Mouse (Mus musculus): ENCODE results near the gene Pla2g2f. TPM values are rescaled to one million over a fixed set of nuclear protein-coding genes. Genes with fewer than 3 reads are reported as not detected.

Gene Pla2g2f
- polyA plus RNA-seq, 1 experiment from 2014 or later, result 2.7 TPM

DNA sequence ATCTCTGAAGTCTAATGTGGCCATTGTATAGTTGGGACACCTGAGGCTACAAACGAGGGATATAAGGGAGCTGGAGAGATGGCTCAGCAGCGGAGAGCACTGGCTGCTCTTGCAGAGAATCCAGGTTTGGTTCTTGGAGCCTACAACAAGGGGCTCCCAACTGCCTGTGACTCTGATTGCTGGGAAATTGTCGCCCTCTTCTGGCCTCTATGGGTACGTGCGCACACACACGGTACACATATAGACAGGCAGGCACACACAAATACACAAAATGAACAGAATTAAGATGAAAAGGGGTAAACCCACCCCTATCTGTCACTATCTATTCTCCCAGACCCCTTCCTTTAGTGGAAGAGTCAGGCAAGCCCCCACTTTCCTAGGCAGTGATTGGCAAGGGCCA is 4.8 kb downstream of the Pla2g2f start:
- no peak for ATAC-seq

DNA sequence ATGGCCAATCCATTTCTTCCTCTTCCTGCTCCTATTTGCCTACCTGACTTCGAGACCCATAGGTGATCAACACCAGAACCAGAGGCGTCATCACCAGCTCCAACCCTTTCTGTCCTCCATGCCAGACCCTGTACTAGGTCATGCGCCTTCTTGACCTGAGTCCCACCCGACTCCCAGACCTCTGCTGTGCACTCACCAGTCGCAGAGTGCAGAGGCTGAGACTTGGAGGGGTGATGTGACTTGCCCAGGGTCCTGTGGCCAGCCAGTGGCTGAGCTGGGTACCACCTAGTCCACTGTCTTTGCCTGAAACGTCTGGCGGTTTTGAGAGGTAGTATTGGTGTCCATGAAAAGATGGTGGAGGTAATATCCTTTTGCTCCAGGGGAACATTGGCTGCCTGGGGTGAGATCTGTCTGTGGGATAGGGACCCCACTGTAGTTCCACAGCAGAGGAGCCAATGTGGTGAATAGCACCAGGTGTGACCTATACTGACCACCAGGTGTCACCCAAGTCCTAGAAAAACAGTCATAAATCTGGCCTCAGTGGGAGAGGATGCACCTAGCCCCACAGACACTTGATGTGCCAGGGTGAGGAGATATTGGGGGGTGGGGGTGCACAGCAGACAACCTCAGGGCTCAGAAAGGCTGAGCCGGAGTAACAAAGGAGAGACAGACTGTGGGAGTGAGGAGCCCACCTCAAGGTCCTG is 8.9 kb downstream of the Pla2g2f start:
- Histone ChIP-seq H3K4me1 (ENCODE audit: control insufficient read depth, insufficient read depth, low read length) (peaks cover 2% of the 10 kb centered on the region; the same call in 1 of the 2 replicates), H3K27me3 (replicated peaks; ENCODE audit: control insufficient read depth, insufficient read depth, low read length) (no peaks in the 10 kb centered on the region), H3K9ac (ENCODE audit: low read depth, low read length) (no peak overlapping the region), H3K36me3 (ENCODE audit: control insufficient read depth, insufficient read depth, low read length) (no peaks in the 10 kb centered on the region), H3K27ac (ENCODE audit: low read length) (no peak overlapping the region), H3K4me3 (ENCODE audit: low read length) (no peak overlapping the region), H3K4me2 (ENCODE audit: low read depth, low read length) (no peak overlapping the region), H3K9me3 (ENCODE audit: control insufficient read depth, low read length) (no peaks in the 10 kb centered on the region)
- 47% methylated on average over 8 of the region's 8 CpGs for WGBS
- ATAC-seq, result 0 out of 2 replicates have a peak, but pooled peaks have one; percentile 36

More for the DNA sequence above, 4.8 kb downstream of the Pla2g2f start:
- H3K4me2 ChIP-seq (ENCODE audit: low read depth, low read length), result no peak overlapping the region
- 91% methylated on average over 6 of the region's 6 CpGs for WGBS
- H3K36me3 ChIP-seq (ENCODE audit: control insufficient read depth, insufficient read depth, low read length), result no peaks in the 10 kb centered on the region
- H3K9me3 ChIP-seq (ENCODE audit: control insufficient read depth, low read length), result no peaks in the 10 kb centered on the region
- no peaks in the 10 kb centered on the region for H3K27me3 ChIP-seq (replicated peaks; ENCODE audit: control insufficient read depth, insufficient read depth, low read length)
- H3K9ac ChIP-seq (ENCODE audit: low read depth, low read length), result no peak overlapping the region
- H3K4me1 ChIP-seq (ENCODE audit: control insufficient read depth, insufficient read depth, low read length), result no peaks in the 10 kb centered on the region; the same call in 1 of the 2 replicates
- no peak overlapping the region for H3K27ac ChIP-seq (ENCODE audit: low read length)
- no peak overlapping the region for H3K4me3 ChIP-seq (ENCODE audit: low read length)

DNA sequence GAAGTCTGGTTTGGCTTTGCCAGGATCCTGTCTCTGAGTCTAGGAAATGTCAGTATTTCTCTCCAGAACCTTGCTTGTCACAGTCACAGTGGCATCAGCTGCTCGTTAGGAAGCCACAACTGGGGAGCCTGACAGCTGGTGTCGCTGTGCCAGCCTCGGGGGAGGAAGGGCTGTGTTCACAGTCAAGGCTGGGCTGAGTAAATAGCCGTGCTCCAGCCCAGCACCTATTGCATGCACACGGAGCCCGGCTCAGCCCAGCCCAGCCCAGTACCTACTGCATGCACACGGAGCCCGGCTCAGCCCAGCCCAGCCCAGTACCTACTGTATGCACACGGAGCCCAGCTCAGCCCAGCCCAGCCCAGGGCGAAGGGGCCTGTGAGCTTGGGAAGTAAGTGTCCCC is 9.6 kb downstream of the Pla2g2f start:
- Histone ChIP-seq H3K9ac (ENCODE audit: low read depth, low read length) (0 out of 2 replicates have a peak overlapping the region, but pooled peaks have one; percentile 3), H3K4me2 (ENCODE audit: low read depth, low read length) (no peak overlapping the region), H3K27me3 (replicated peaks; ENCODE audit: control insufficient read depth, insufficient read depth, low read length) (no peaks in the 10 kb centered on the region), H3K4me3 (ENCODE audit: low read length) (no peak overlapping the region), H3K4me1 (ENCODE audit: control insufficient read depth, insufficient read depth, low read length) (peaks cover 2% of the 10 kb centered on the region; the same call in 1 of the 2 replicates), H3K9me3 (ENCODE audit: control insufficient read depth, low read length) (no peaks in the 10 kb centered on the region), H3K36me3 (ENCODE audit: control insufficient read depth, insufficient read depth, low read length) (no peaks in the 10 kb centered on the region), H3K27ac (ENCODE audit: low read length) (no peak overlapping the region)
- ATAC-seq, result peak; percentile 62
- 50% methylated on average over 10 of the region's 10 CpGs for WGBS

DNA sequence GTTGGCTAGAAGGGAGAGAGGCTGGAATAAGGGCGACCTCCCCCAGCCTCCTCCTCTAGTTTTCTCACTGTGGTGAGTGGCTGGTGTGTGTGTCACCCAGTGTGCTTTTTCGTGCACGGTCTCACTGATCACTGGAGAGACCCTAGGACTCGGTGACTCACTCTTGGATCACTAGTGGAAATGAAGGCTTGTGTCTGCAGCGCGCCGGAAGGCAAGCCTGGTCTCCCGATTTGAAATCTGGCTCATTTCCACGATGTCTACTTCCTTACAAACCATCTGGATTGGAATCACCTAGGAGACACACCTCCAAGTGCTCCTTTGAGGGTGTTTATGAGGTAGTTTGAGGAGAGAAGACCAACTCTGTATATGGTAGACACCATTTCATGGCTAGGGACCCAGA is 10.6 kb downstream of the Pla2g2f start:
- Histone ChIP-seq H3K27me3 (replicated peaks; ENCODE audit: control insufficient read depth, insufficient read depth, low read length) (no peaks in the 10 kb centered on the region), H3K27ac (ENCODE audit: low read length) (no peak overlapping the region), H3K36me3 (ENCODE audit: control insufficient read depth, insufficient read depth, low read length) (no peaks in the 10 kb centered on the region), H3K9ac (ENCODE audit: low read depth, low read length) (no peak overlapping the region), H3K9me3 (ENCODE audit: control insufficient read depth, low read length) (no peaks in the 10 kb centered on the region), H3K4me1 (ENCODE audit: control insufficient read depth, insufficient read depth, low read length) (peaks cover 2% of the 10 kb centered on the region; the same call in 1 of the 2 replicates), H3K4me3 (ENCODE audit: low read length) (no peak overlapping the region), H3K4me2 (ENCODE audit: low read depth, low read length) (no peak overlapping the region)
- 89% methylated on average over 9 of the region's 9 CpGs for WGBS
- no peak for ATAC-seq

DNA sequence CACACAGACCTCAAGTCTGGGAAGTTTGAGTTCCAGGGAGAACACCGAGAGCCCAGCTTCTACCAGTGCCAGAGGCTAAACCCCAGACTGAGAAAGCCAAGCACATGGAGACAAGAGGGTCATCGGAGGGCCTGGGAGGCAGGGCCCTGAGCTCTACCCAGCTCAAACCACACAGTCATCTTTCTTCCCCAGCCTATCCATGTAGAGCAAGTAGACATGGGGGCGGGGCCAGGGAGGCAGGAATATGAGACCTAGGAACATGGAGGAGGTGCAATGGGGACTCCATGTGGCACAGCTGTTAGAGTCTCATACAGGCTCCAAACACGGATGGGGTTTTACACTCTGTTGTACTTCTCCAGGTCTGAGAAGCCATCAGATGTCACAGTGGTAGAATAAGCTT is 11.5 kb downstream of the Pla2g2f start:
- H3K4me1 ChIP-seq (ENCODE audit: control insufficient read depth, insufficient read depth, low read length), result peaks cover 2% of the 10 kb centered on the region; the same call in 1 of the 2 replicates
- H3K27ac ChIP-seq (ENCODE audit: low read length), result no peak overlapping the region
- no peak overlapping the region for H3K4me2 ChIP-seq (ENCODE audit: low read depth, low read length)
- H3K9ac ChIP-seq (ENCODE audit: low read depth, low read length), result no peak overlapping the region
- H3K9me3 ChIP-seq (ENCODE audit: control insufficient read depth, low read length), result no peaks in the 10 kb centered on the region
- no peak for ATAC-seq
- WGBS, result 55% methylated on average over 4 of the region's 4 CpGs
- H3K36me3 ChIP-seq (ENCODE audit: control insufficient read depth, insufficient read depth, low read length), result no peaks in the 10 kb centered on the region
- H3K4me3 ChIP-seq (ENCODE audit: low read length), result no peak overlapping the region
- no peaks in the 10 kb centered on the region for H3K27me3 ChIP-seq (replicated peaks; ENCODE audit: control insufficient read depth, insufficient read depth, low read length)

DNA sequence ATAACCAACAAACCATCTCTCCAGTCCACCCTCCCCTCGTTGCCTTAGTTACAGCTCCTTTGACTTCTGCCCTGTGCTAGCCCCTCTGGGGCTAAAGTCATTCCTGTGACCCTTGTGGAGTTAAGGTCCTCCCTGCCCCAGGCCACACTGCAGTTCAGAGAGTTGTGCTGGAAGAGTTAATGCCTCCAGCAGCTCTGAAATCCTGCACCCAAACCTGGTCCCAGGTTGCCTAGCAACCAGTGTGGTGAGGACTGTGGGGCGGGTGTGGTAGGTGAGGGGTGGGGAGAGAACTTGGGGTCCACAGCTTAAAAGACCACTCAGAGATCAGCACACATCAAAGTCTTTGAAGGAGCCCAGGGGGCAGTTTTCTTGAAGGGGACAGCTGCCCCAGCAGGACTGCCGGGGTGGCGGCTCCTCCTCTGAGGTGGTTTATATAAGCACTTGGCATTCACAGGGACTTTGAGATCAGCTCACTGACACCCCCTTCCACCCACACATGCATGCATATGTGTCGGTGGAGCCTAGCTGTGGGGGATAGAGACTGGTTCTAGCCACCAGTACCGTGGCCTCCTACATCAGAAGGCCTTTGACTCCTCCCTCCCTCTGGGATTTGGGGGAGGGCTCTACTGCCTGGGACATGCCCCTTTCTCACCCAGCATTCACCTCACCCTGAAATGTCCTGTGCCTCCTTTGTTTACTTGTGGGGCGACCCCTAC is 18.1 kb downstream of the Pla2g2f start:
- ATAC-seq, result no peak

DNA sequence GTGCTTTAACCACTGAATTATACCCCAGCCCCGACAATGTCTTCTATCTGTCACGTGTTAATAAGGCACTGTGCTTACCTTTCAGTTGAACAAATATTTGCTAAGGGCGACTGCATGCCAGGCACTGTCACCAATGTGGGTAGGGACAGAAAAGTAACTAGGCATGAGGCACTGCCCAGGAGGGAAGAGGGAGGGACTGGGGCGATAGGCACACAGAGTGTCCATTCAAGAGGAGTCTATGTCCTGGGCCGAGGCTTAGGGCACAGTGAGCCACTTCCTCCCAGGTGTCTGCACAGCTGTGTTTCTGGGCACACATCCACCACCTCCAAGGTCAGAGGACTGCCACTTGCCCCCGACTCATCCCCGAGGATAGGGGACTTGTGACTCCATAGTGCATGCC is 20.4 kb downstream of the Pla2g2f start, which contains the start of gene Ubxn10:
TSS of gene Ubxn10 (minus strand) at position 137 of the 400 bp plus-strand sequence.
- peak; percentile 84 for ATAC-seq
- H3K9ac ChIP-seq (ENCODE audit: low read depth, low read length), result no peak within 1 kb of the TSS; the same call in 1 of the 2 replicates
- H3K27ac ChIP-seq (ENCODE audit: low read length), result peak within 1 kb of the TSS; percentile 61

More for the DNA sequence above, 18.1 kb downstream of the Pla2g2f start:
- Histone ChIP-seq H3K9me3 (ENCODE audit: control insufficient read depth, low read length) (no peaks in the 10 kb centered on the region), H3K4me1 (ENCODE audit: control insufficient read depth, insufficient read depth, low read length) (peaks cover 9% of the 10 kb centered on the region), H3K27ac (ENCODE audit: low read length) (no peak overlapping the region), H3K4me3 (ENCODE audit: low read length) (no peak overlapping the region), H3K27me3 (replicated peaks; ENCODE audit: control insufficient read depth, insufficient read depth, low read length) (no peaks in the 10 kb centered on the region), H3K9ac (ENCODE audit: low read depth, low read length) (no peak overlapping the region), H3K4me2 (ENCODE audit: low read depth, low read length) (no peak overlapping the region), H3K36me3 (ENCODE audit: control insufficient read depth, insufficient read depth, low read length) (no peaks in the 10 kb centered on the region)
- 24% methylated on average over 7 of the region's 7 CpGs for WGBS

DNA sequence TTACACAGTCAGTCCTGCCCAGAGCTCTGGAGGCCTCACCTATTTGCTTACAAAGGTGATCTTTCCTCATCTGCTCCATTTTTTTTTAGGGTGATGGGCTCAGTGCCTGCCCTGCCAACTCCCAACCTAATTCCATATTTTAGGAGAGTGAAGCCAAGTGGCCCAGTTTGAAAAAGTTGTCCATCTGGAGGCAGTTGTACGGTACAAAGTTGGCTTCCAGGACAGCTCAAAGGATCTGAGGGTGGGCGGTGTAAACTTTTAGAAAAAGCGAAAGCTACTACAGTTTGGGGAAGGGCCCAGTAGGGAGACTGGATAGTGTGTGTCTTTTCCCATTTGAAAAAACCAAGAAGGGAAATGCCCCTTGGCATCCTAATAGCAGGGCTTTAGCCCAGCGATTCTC is 22.6 kb downstream of the Pla2g2f start:
- Histone ChIP-seq H3K9ac (ENCODE audit: low read depth, low read length) (no peak overlapping the region), H3K36me3 (ENCODE audit: control insufficient read depth, insufficient read depth, low read length) (no peaks in the 10 kb centered on the region), H3K9me3 (ENCODE audit: control insufficient read depth, low read length) (no peaks in the 10 kb centered on the region), H3K27ac (ENCODE audit: low read length) (no peak overlapping the region), H3K4me3 (ENCODE audit: low read length) (no peak overlapping the region), H3K4me1 (ENCODE audit: control insufficient read depth, insufficient read depth, low read length) (peaks cover 11% of the 10 kb centered on the region), H3K4me2 (ENCODE audit: low read depth, low read length) (no peak overlapping the region), H3K27me3 (replicated peaks; ENCODE audit: control insufficient read depth, insufficient read depth, low read length) (no peaks in the 10 kb centered on the region)
- WGBS, result 93% methylated on average over 4 of the region's 4 CpGs
- ATAC-seq, result no peak

More for the DNA sequence above, 20.4 kb downstream of the Pla2g2f start, which contains the start of gene Ubxn10:
- no peaks in the 10 kb centered on the region for H3K9me3 ChIP-seq (ENCODE audit: control insufficient read depth, low read length)
- peaks cover 11% of the 10 kb centered on the region for H3K4me1 ChIP-seq (ENCODE audit: control insufficient read depth, insufficient read depth, low read length)
- no peaks in the 10 kb centered on the region for H3K36me3 ChIP-seq (ENCODE audit: control insufficient read depth, insufficient read depth, low read length)
- no peak within 1 kb of the TSS for H3K4me2 ChIP-seq (ENCODE audit: low read depth, low read length)
- no peak within 1 kb of the TSS for H3K4me3 ChIP-seq (ENCODE audit: low read length)
- no peaks in the 10 kb centered on the region for H3K27me3 ChIP-seq (replicated peaks; ENCODE audit: control insufficient read depth, insufficient read depth, low read length)
- 53% methylated on average over 7 of the region's 7 CpGs for WGBS

DNA sequence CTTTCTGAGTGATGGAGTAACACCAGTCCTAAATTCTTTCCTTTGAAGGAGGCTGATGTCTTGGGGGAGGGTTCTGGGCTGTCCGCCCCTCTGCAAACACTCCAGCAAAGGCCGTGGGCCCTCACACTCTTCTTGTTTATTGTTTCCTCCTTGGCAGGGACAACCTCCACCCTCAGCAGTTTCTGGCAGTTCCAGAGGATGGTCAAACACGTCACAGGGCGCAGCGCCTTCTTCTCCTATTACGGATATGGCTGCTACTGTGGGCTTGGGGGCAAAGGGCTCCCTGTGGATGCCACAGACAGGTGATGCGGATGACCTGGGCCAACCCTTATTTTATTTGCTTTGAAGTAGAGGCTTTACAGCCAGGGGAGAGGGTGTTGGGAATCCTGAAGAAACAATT is 23.3 kb downstream of the Pla2g2f start:
- H3K4me1 ChIP-seq (ENCODE audit: control insufficient read depth, insufficient read depth, low read length), result peaks cover 11% of the 10 kb centered on the region
- no peaks in the 10 kb centered on the region for H3K36me3 ChIP-seq (ENCODE audit: control insufficient read depth, insufficient read depth, low read length)
- H3K9ac ChIP-seq (ENCODE audit: low read depth, low read length), result no peak overlapping the region
- H3K9me3 ChIP-seq (ENCODE audit: control insufficient read depth, low read length), result no peaks in the 10 kb centered on the region
- H3K4me2 ChIP-seq (ENCODE audit: low read depth, low read length), result no peak overlapping the region
- no peaks in the 10 kb centered on the region for H3K27me3 ChIP-seq (replicated peaks; ENCODE audit: control insufficient read depth, insufficient read depth, low read length)
- H3K4me3 ChIP-seq (ENCODE audit: low read length), result no peak overlapping the region
- no peak for ATAC-seq
- no peak overlapping the region for H3K27ac ChIP-seq (ENCODE audit: low read length)
- 55% methylated on average over 7 of the region's 7 CpGs for WGBS
